Comparison of ENCODE assay signal across 9 mouse cellular contexts in the genomic region with DNA sequence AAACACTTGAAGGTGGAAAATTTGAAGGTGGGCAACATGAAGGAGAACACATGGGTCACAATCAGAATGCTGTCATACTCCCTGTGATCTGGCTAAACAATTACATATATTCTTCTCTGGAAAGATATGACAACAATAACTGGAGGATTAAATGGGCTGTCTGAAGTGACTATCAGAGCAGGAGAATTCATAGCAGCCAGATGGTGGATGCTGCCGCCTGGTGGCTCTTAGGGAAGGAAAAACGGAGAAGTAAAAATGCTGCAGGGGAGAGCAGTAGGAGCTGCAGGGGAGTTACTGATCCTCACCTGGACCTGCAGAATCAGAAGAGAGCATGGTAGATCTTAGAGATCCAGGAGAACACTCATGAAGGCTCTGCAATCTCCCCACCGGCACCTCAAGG.
A peak's percentile ranks its signal among the peaks of the same experiment; 100 is the strongest.
DNase-seq lines count a peak whose midpoint lies in the region; ATAC-seq and TF ChIP-seq lines count a peak whose summit lies in the region.
"Had no signal": no experiment of that assay in that cellular context is flagged by ENCODE, and none has a peak within 500 bp of the region (broad histone marks: within the 10 kb centered on the region; RNA-seq: fewer than 3 reads in every experiment).

No protein-coding gene starts in this region.

- H3K27ac ChIP-seq in heart, adult 2 months: no peak overlapping the region
- no peak overlapping the region for H3K27ac ChIP-seq in forebrain, embryonic 16.5 days (ENCODE audit: low read length)

- no peak overlapping the region for H3K9ac ChIP-seq in heart, adult 2 months (ENCODE audit: low read depth, low read length)
- no peak overlapping the region for H3K9ac ChIP-seq in forebrain, embryonic 16.5 days (replicated peaks; ENCODE audit: low read depth, low read length)

- no peaks in the 10 kb centered on the region for H3K27me3 ChIP-seq in heart, adult 2 months (ENCODE audit: control insufficient read depth, insufficient read depth, low read length)
- H3K27me3 ChIP-seq in forebrain, embryonic 16.5 days (replicated peaks; ENCODE audit: control insufficient read depth, insufficient read depth, low read length): no peaks in the 10 kb centered on the region

- no peaks in the 10 kb centered on the region for H3K79me2 ChIP-seq in heart, adult 2 months (replicated peaks; ENCODE audit: control insufficient read depth, insufficient read depth, low read length)

- ATAC-seq in forebrain, embryonic 16.5 days: peak; percentile 64

- no peak for DNase-seq in heart, adult 2 months
- DNase-seq in heart, postnatal 25 days (ENCODE audit: low spot score): no peak
- DNase-seq in Muller cell, postnatal 12 days (ENCODE audit: inconsistent ontology term): peak; percentile 29
- DNase-seq in left cerebral cortex, postnatal 10 days (ENCODE audit: extremely low spot score in 1 of 2, low spot score in 2 of 2): peak; percentile 7 to 22
- DNase-seq in right cerebral cortex, adult 18-20 months: peak; percentile 29
- no peak for DNase-seq in thymus, adult 18-20 months
- no peak for DNase-seq in heart, postnatal 10 days

- intact Hi-C loops in heart, adult 2 months (cut with DNase I): no loop called here
- intact Hi-C loops in heart, postnatal 25 days (cut with DNase I): no loop called here
- intact Hi-C loops in left cerebral cortex, postnatal 10 days (cut with DNase I): loop anchor here (2.0 kb wide), 1 partner anchor 334 kb away; no protein-coding TSS in a partner anchor
- intact Hi-C loops in heart, postnatal 10 days (cut with DNase I): no loop called here

- no peak for TF ChIP-seq EP300 in heart, adult 2 months (IDR thresholded peaks at IDR 0.05; ENCODE audit: insufficient read depth, low read depth, low read length)

- H3K36me3 ChIP-seq in heart, adult 2 months (ENCODE audit: control insufficient read depth, insufficient read depth, low read length): no peaks in the 10 kb centered on the region
- H3K36me3 ChIP-seq in forebrain, embryonic 16.5 days (ENCODE audit: control insufficient read depth, insufficient read depth): no peaks in the 10 kb centered on the region
- H3K36me3 ChIP-seq: G1E had no signal

- H3K4me3 ChIP-seq in heart, adult 2 months: no peak overlapping the region
- no peak overlapping the region for H3K4me3 ChIP-seq in forebrain, embryonic 16.5 days (replicated peaks; ENCODE audit: low read length)

- H3K4me2 ChIP-seq in forebrain, embryonic 16.5 days (ENCODE audit: low read length): no peak overlapping the region

- no peaks in the 10 kb centered on the region for H3K4me1 ChIP-seq in heart, adult 2 months (ENCODE audit: control insufficient read depth, insufficient read depth, low read length)
- no peaks in the 10 kb centered on the region for H3K4me1 ChIP-seq in forebrain, embryonic 16.5 days (replicated peaks; ENCODE audit: control insufficient read depth, insufficient read depth, low read length)

- peak; percentile 12; the same call in 1 of the 2 replicates for TF ChIP-seq CTCF in heart, adult 2 months (IDR thresholded peaks at IDR 0.05)

- no peak for TF ChIP-seq POLR2A in heart, adult 2 months (IDR thresholded peaks at IDR 0.05; ENCODE audit: insufficient read depth, low read depth, low read length)

- 18% methylated on average over 3 of the region's 3 CpGs for WGBS in heart, adult 2 months
- WGBS in forebrain, embryonic 16.5 days: 10% methylated on average over 3 of the region's 3 CpGs

- H3K9me3 ChIP-seq in forebrain, embryonic 16.5 days (ENCODE audit: control insufficient read depth, low read length): no peaks in the 10 kb centered on the region
- H3K9me3 ChIP-seq: G1E had no signal

Comparison
In these comparisons a context has a peak if more than half of its experiments do, and no peak if none do; other contexts are left out.
1. DNase-seq: peak in Muller cell, postnatal 12 days (single experiment), left cerebral cortex, postnatal 10 days (2 of 2) and right cerebral cortex, adult 18-20 months (single experiment); none in heart, adult 2 months (0 of 2), heart, postnatal 25 days (single experiment), thymus, adult 18-20 months (0 of 2) and heart, postnatal 10 days (0 of 2).